Mouse (Mus musculus) E14TG2a.4 (cell line): ENCODE results near the gene Kctd11.

Source experiments
- CTCF ChIP-seq: conservative IDR thresholded peaks from 2 replicates; pipeline ENCODE4 v1.5.1; 2014; ENCODE audit warnings: low read length
- POU5F1 ChIP-seq: IDR thresholded peaks from 2 replicates; pipeline ENCODE4 v1.6.1; 2014; ENCODE audit warnings: low read length, borderline replicate concordance

DNA sequence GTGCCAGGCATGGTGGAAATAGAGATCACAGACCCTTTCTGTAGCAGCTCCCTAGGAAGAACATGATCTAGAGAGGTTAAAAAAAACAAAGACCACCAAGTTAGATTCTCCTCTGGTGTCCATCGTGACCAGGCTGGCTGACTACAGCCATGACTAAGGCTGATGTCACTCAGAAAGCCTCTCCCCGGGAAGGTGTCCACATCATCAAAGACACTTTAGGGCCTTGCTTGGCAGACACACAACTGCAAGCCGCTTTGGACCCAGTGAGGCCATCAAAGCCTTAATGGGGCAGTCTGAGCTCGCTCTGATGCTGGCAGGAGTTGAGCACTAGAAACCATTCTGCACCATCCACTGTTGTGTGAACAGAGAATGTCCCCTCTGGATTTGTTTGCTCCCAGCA is 8.8 kb downstream of the Kctd11 start:
- TF ChIP-seq CTCF (no peak), POU5F1 (no peak)
